Mouse (Mus musculus) midbrain, embryonic 10.5 days (tissue): Measurements from ENCODE around the gene Pdzd7. TPM values are rescaled to one million over a fixed set of nuclear protein-coding genes. Genes with fewer than 3 reads are reported as not detected.
A peak's percentile ranks its signal among the peaks of the same experiment; 100 is the strongest.

Experiments used
- DNase-seq: peaks from one replicate; pipeline ENCODE4 v3.0.0-alpha.2; 2017; ENCODE audit warnings: low spot score
- H3K27ac ChIP-seq: fragments of 300-500 bp; sonication (generic); replicated peaks from 2 replicates; pipeline ENCODE4 v1.5.1; 2016; ENCODE audit warnings: mild to moderate bottlenecking
- H3K27me3 ChIP-seq: fragments of 300-500 bp; sonication (generic); 2 replicates; pipeline ENCODE4 v1.6.1; 2016; ENCODE audit warnings: low read depth, mild to moderate bottlenecking; ENCODE audit not compliant: poor library complexity, severe bottlenecking
- H3K36me3 ChIP-seq: fragments of 300-500 bp; sonication (generic); 2 replicates; pipeline ENCODE4 v1.6.1; 2016; ENCODE audit warnings: mild to moderate bottlenecking, moderate library complexity
- H3K4me1 ChIP-seq: fragments of 300-500 bp; sonication (generic); 2 replicates; pipeline ENCODE4 v1.6.1; 2016
- H3K4me3 ChIP-seq: fragments of 300-500 bp; sonication (generic); 2 replicates; pipeline ENCODE4 v1.5.1; 2016; ENCODE audit warnings: mild to moderate bottlenecking, moderate library complexity
- H3K9me3 ChIP-seq: fragments of 300-500 bp; sonication (generic); replicated peaks from 2 replicates; pipeline ENCODE4 v1.6.1; 2016; ENCODE audit warnings: mild to moderate bottlenecking
- WGBS: fragments of 180-500 bp; shearing (Covaris S2); methylation state at CpG from one replicate; pipeline ENCODE4 v1.1.7; 2016; 5-methylcytosine and 5-hydroxymethylcytosine counted together
- polyA plus RNA-seq: library from polyadenylated mRNA; unstranded; fragments of >200 nt; fragmentation: Nextera tagmentation; extraction: Ambion mirVana; gene quantifications from 2 replicates; pipeline ENCODE4 v1.2.1, GENCODE M21; 2016

Gene Pdzd7
- polyA plus RNA-seq, 1 experiment from 2014 or later, result 0.19 TPM

GRCm38 (mm10) chr19:44991031-44991430, 54.5 kb downstream of the Pdzd7 start:
- no peak for DNase-seq
- Histone ChIP-seq H3K4me3 (no peak overlapping the region), H3K9me3 (no peaks in the 10 kb centered on the region), H3K27ac (no peak overlapping the region), H3K36me3 (peaks cover 13% of the 10 kb centered on the region), H3K4me1 (peaks cover 50% of the 10 kb centered on the region), H3K27me3 (peaks cover 40% of the 10 kb centered on the region)
- 84% methylated on average over 8 of the region's 8 CpGs for WGBS

GRCm38 (mm10) chr19:44989567-44990495, 55.7 kb downstream of the Pdzd7 start:
- no peaks in the 10 kb centered on the region for H3K9me3 ChIP-seq
- peak overlapping the region; percentile 89 for H3K27ac ChIP-seq
- 10% methylated on average over 22 of the region's 22 CpGs for WGBS
- peaks cover 11% of the 10 kb centered on the region; the same call in 1 of the 2 replicates for H3K36me3 ChIP-seq
- peak overlapping the region; percentile 81 for H3K4me3 ChIP-seq
- H3K4me1 ChIP-seq, result peaks cover 50% of the 10 kb centered on the region
- peaks cover 40% of the 10 kb centered on the region for H3K27me3 ChIP-seq
- DNase-seq, result no peak

DNA sequence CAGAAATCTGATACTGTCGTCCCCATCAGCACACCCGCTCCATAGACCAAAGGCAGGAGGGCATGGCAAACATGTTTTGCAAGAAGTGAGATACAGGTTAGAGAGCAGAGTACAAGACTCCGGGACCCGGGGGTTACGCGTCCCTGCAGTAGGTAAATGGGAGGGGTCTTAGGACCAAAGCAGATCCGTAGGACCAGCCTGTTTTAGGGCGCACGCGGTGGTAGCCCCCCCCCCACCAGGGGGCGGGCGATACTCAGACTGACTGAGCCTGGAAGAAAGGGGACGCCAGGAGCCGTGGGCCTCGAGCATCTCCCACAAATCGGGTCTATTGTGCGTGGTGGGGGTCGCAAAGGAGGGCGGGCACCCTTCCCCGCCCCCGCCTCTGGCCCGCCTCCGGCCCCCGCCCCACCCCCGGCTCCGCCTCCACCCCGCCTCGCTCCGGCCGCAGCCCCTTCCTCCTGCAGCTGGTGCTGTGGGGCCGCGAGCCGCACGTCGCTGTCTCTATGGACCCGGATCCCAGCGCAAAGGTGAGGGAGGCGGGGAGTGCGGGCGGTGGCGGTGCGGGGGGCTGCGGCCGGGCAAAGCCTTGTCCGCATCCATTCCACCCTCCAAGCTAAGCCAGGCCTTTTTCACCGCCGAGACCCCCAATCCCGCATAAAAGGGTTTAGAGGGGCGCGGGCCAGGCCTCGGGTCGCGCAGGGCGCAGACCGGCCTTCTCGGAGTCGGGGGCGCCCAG, 56.5 kb downstream of the Pdzd7 start, which contains the start of gene Sema4g:
Gene Sema4g (plus strand): TSS at position 271 of the 736 bp plus-strand sequence.
- under 1% methylated on average over 57 of the region's 58 CpGs for WGBS
- Histone ChIP-seq H3K27ac (peak within 1 kb of the TSS; percentile 89), H3K27me3 (peaks cover 40% of the 10 kb centered on the region), H3K4me3 (peak within 1 kb of the TSS; percentile 81), H3K9me3 (no peaks in the 10 kb centered on the region), H3K36me3 (peaks cover 11% of the 10 kb centered on the region; the same call in 1 of the 2 replicates), H3K4me1 (peaks cover 50% of the 10 kb centered on the region)
- DNase-seq, result peak; percentile 68

DNA sequence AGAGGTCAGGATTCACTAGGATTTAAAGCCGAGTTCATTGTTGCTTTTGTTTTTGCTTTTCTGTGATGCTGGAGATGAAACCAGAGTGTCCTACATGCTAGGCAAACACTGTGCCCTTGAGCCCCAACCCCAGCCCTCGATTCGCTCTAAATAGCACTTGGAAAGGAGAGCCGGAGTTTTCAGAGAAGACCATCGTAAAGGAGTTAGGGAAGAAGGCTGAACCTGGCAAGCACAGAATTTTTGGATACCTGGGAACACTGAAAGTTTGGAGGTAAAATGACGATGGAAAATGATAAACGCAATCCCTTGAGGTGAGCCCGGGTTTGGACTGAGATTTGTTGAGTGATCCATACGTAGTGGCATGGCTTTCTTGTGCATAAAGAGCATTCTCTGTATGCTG, 57.2 kb downstream of the Pdzd7 start:
- no peak for DNase-seq
- H3K4me3 ChIP-seq, result peak overlapping the region; percentile 81
- H3K9me3 ChIP-seq, result no peaks in the 10 kb centered on the region
- H3K4me1 ChIP-seq, result peaks cover 50% of the 10 kb centered on the region
- peaks cover 11% of the 10 kb centered on the region; the same call in 1 of the 2 replicates for H3K36me3 ChIP-seq
- H3K27me3 ChIP-seq, result peaks cover 40% of the 10 kb centered on the region
- H3K27ac ChIP-seq, result peak overlapping the region; percentile 89; the same call in 1 of the 2 replicates
- WGBS, result 27% methylated on average over 9 of the region's 9 CpGs

- peaks cover 8% of the 10 kb centered on the region; the same call in 1 of the 2 replicates for H3K36me3 ChIP-seq
- H3K27me3 ChIP-seq, result peaks cover 40% of the 10 kb centered on the region
- H3K27ac ChIP-seq, result no peak overlapping the region
- H3K4me3 ChIP-seq, result no peak overlapping the region
- 58% methylated on average over 6 of the region's 6 CpGs for WGBS
- H3K9me3 ChIP-seq, result no peaks in the 10 kb centered on the region
- peaks cover 50% of the 10 kb centered on the region for H3K4me1 ChIP-seq
- DNase-seq, result no peak
These were observed 57.7 kb downstream of the Pdzd7 start for GRCm38 (mm10) chr19:44987851-44988250.

DNA sequence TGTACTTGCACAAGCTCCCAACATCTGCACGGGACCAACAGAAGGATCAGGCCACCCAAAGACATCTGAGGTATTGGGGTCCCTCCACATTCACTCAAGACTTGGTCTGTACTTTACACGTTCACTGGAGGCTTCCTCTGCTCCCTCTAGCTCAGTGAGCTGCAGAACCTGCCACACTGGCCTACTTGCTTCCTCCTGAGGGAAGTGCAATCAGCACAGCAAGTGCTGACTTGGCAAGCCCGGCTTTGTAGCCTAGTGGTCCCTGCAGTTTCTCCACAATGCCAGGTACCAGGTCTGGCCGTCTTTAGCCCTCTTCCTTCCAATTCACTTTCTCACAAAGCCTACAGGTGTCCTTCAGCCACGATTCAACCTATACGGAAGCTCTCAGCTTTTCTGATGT, 58.5 kb downstream of the Pdzd7 start:
- DNase-seq, result no peak
- Histone ChIP-seq H3K9me3 (no peaks in the 10 kb centered on the region), H3K4me3 (no peak overlapping the region), H3K4me1 (peaks cover 42% of the 10 kb centered on the region), H3K27ac (no peak overlapping the region), H3K27me3 (peaks cover 40% of the 10 kb centered on the region), H3K36me3 (peaks cover 8% of the 10 kb centered on the region)
- WGBS, result 79% methylated on average over 6 of the region's 6 CpGs

GRCm38 (mm10) chr19:44985159-44985988, 60.1 kb downstream of the Pdzd7 start:
- DNase-seq, result no peak
- Histone ChIP-seq H3K4me1 (peaks cover 27% of the 10 kb centered on the region), H3K4me3 (no peak overlapping the region), H3K27ac (no peak overlapping the region), H3K9me3 (no peaks in the 10 kb centered on the region), H3K27me3 (peaks cover 31% of the 10 kb centered on the region), H3K36me3 (peaks cover 24% of the 10 kb centered on the region)
- 69% methylated on average over 5 of the region's 5 CpGs for WGBS

DNA sequence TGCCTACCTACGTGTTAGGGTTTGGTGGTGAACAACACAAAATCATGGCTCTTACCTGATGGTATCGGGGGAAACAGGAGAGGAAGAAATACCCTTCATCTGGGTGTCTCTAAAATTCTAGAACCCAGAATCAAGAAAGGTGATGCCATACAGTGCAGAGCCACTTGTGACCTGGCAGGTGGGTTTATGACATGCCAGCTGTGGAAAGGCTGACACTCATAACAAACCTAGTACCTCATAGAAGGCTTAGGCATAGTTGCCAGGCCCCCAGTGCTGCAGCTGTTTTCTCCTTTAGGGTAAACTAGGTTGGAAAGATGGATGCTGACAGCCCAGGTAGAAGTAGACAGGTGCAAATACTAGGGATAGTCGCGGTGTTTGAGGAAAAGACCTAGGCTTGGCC, 61.1 kb downstream of the Pdzd7 start:
- no peak overlapping the region for H3K4me3 ChIP-seq
- WGBS, result 93% methylated on average over 4 of the region's 4 CpGs
- H3K36me3 ChIP-seq, result peaks cover 34% of the 10 kb centered on the region
- DNase-seq, result no peak
- H3K27ac ChIP-seq, result no peak overlapping the region
- no peaks in the 10 kb centered on the region for H3K9me3 ChIP-seq
- peaks cover 23% of the 10 kb centered on the region for H3K27me3 ChIP-seq
- peaks cover 17% of the 10 kb centered on the region for H3K4me1 ChIP-seq

- H3K4me1 ChIP-seq, result peaks cover 7% of the 10 kb centered on the region
- no peak overlapping the region for H3K27ac ChIP-seq
- no peaks in the 10 kb centered on the region for H3K9me3 ChIP-seq
- no peak overlapping the region for H3K4me3 ChIP-seq
- DNase-seq, result no peak
- 92% methylated on average over 6 of the region's 6 CpGs for WGBS
- H3K27me3 ChIP-seq, result peaks cover 17% of the 10 kb centered on the region
- peaks cover 44% of the 10 kb centered on the region for H3K36me3 ChIP-seq
These were observed 62.2 kb downstream of the Pdzd7 start for GRCm38 (mm10) chr19:44983366-44983765.

GRCm38 (mm10) chr19:44982477-44983115, 62.9 kb downstream of the Pdzd7 start:
- no peak for DNase-seq
- 92% methylated on average over 7 of the region's 7 CpGs for WGBS
- Histone ChIP-seq H3K4me3 (no peak overlapping the region), H3K4me1 (no peaks in the 10 kb centered on the region), H3K27me3 (peaks cover 12% of the 10 kb centered on the region), H3K27ac (no peak overlapping the region), H3K9me3 (no peaks in the 10 kb centered on the region), H3K36me3 (peaks cover 52% of the 10 kb centered on the region)

DNA sequence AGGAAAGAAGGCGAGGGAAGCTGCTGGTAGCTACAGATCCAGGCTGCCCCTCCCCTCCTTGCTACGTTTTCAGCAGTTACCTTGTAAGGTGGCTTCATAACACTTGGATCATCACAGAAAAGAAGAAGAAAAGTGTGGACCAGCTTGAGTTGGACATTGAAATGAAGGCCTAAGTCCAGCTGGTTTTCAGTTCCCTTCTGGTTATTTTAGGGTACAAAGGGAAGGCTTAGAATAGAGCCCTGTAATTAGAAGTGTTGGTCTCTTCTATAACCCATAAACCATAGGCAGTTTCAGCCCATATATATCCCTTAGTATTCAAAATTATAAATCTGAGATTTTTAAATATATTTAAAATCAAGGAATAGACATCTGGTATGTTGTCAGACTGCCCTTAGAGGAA, 64.7 kb downstream of the Pdzd7 start:
- H3K4me3 ChIP-seq, result no peak overlapping the region
- 96% methylated on average over 2 of the region's 2 CpGs for WGBS
- H3K4me1 ChIP-seq, result no peaks in the 10 kb centered on the region
- H3K27me3 ChIP-seq, result no peaks in the 10 kb centered on the region
- peaks cover 70% of the 10 kb centered on the region for H3K36me3 ChIP-seq
- no peak for DNase-seq
- H3K27ac ChIP-seq, result no peak overlapping the region
- no peaks in the 10 kb centered on the region for H3K9me3 ChIP-seq

DNA sequence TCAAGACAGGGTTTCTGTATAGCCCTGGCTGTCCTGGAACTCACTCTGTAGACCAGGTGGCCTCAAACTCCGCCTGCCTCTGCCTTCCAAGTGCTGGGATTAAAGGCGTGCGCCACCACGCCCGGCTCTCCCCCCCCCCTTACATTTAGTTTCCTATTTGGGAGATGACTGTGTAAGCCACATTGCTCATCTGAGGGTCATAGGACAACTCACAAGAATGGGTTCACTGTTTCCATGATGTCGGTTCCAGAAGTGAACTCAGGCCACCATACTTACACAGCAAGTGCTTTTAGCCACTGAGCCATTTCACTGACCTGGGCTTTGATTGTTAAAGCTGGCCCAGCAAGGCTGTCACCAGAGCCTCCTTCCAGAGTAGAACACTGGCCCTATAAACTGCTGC, 68.4 kb downstream of the Pdzd7 start:
- Histone ChIP-seq H3K4me3 (no peak overlapping the region), H3K4me1 (no peaks in the 10 kb centered on the region), H3K36me3 (peaks cover 100% of the 10 kb centered on the region), H3K27me3 (no peaks in the 10 kb centered on the region), H3K27ac (no peak overlapping the region), H3K9me3 (no peaks in the 10 kb centered on the region)
- no peak for DNase-seq
- WGBS, result 91% methylated on average over 6 of the region's 6 CpGs
